Mouse (Mus musculus): ENCODE data around the gene Hras.

- no peak for TF ChIP-seq CTCF (IDR thresholded peaks at IDR 0.05; ENCODE audit: borderline replicate concordance, control insufficient read depth, extremely low read depth, insufficient read depth, low read length, poor library complexity)
- TF ChIP-seq POLR2A (IDR thresholded peaks at IDR 0.05; ENCODE audit: control insufficient read depth, extremely low read depth, insufficient read depth, low read length, poor library complexity): no peak
Measured at GRCm38 (mm10) chr7:141169300-141169699, 24.5 kb downstream of the Hras start.
